Mouse (Mus musculus) midbrain, embryonic 16.5 days (tissue): ENCODE measurements around the gene Gm4792. TPM values are rescaled to one million over a fixed set of nuclear protein-coding genes. Genes with fewer than 3 reads are reported as not detected.

ENCODE experiments used
- ATAC-seq: fragments of 200-750 bp; cut with Nextera tagmentation; 2 replicates; pipeline ENCODE4 v1.8.0; 2017; ENCODE audit warnings: moderate TSS enrichment
- H3K27ac ChIP-seq: fragments of 300-500 bp; sonication (generic); 2 replicates; pipeline ENCODE4 v1.5.1; 2014; ENCODE audit warnings: mild to moderate bottlenecking, low read length, mixed read lengths
- H3K27me3 ChIP-seq: fragments of 300-500 bp; sonication (generic); 2 replicates; pipeline ENCODE4 v1.6.1; 2014; ENCODE audit warnings: low read depth, low read length, mixed read lengths; ENCODE audit not compliant: control insufficient read depth, insufficient read depth
- H3K36me3 ChIP-seq: fragments of 300-500 bp; sonication (generic); 2 replicates; pipeline ENCODE4 v1.6.1; 2014; ENCODE audit warnings: mild to moderate bottlenecking, low read length, moderate library complexity, mixed read lengths; ENCODE audit not compliant: control insufficient read depth, insufficient read depth
- H3K4me1 ChIP-seq: fragments of 300-500 bp; sonication (generic); 2 replicates; pipeline ENCODE4 v1.6.1; 2014; ENCODE audit warnings: mild to moderate bottlenecking, low read length, mixed read lengths; ENCODE audit not compliant: control insufficient read depth, insufficient read depth
- H3K4me2 ChIP-seq: fragments of 300-500 bp; sonication (generic); 2 replicates; pipeline ENCODE4 v1.6.1; 2014; ENCODE audit warnings: mild to moderate bottlenecking, low read length, mixed read lengths
- H3K4me3 ChIP-seq: fragments of 300-500 bp; sonication (generic); 2 replicates; pipeline ENCODE4 v1.5.1; 2014; ENCODE audit warnings: low read depth, mild to moderate bottlenecking, low read length, moderate library complexity, mixed read lengths
- H3K9ac ChIP-seq: fragments of 300-500 bp; sonication (generic); 2 replicates; pipeline ENCODE4 v1.6.1; 2014; ENCODE audit warnings: low read depth, low read length, mixed read lengths
- H3K9me3 ChIP-seq: fragments of 300-500 bp; sonication (generic); replicated peaks from 2 replicates; pipeline ENCODE4 v1.6.1; 2014; ENCODE audit warnings: mild to moderate bottlenecking, low read length, mixed read lengths; ENCODE audit not compliant: control insufficient read depth, poor library complexity, severe bottlenecking
- WGBS: fragments of 180-500 bp; shearing (Covaris S2); extraction: QIAGEN DNeasy Blood & Tissue Kit; methylation state at CpG from one replicate; pipeline ENCODE4 v1.1.7; 2014; 5-methylcytosine and 5-hydroxymethylcytosine counted together
- polyA plus RNA-seq: library from polyadenylated mRNA; unstranded; fragments of >200 nt; fragmentation: Nextera tagmentation; extraction: Ambion mirVana; gene quantifications from 2 replicates; pipeline ENCODE4 v1.2.1, GENCODE M21; 2015

The Gm4792 gene
- polyA plus RNA-seq, 1 experiment from 2014 or later = 0.74 TPM

- 58% methylated on average over 6 of the region's 6 CpGs for WGBS
- no peaks in the 10 kb centered on the region for H3K4me1 ChIP-seq
- no peak for ATAC-seq
These were observed 42.8 kb downstream of the Gm4792 start for GRCm38 (mm10) chr10:94255744-94256143.

DNA sequence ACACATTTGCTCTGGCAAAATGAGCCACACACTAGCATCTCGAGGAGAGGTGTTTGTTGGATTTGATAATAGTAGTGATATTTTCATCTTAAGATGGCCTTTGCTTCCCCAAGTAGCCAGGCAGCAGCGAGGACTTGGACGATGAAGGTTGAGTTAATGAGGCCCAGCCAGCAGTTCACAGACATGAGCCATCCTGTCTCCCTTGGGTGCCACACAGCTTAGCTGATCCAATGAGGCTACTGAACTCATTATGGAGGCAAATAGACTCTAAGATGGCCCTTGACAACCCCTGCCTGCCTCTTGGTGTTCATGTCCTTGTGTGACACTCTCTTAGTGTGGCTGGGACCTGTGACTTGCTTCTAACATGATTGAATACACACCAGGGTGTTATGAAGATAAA, 43.7 kb downstream of the Gm4792 start:
- 84% methylated on average over 3 of the region's 3 CpGs for WGBS

More at GRCm38 (mm10) chr10:94255744-94256143, 42.8 kb downstream of the Gm4792 start:
- no peak overlapping the region for H3K4me2 ChIP-seq
- H3K27ac ChIP-seq = no peak overlapping the region
- H3K4me3 ChIP-seq = no peak overlapping the region
- no peaks in the 10 kb centered on the region for H3K36me3 ChIP-seq
- no peak overlapping the region for H3K9ac ChIP-seq
- no peaks in the 10 kb centered on the region for H3K9me3 ChIP-seq
- H3K27me3 ChIP-seq = no peaks in the 10 kb centered on the region

GRCm38 (mm10) chr10:94253260-94253807, 45.2 kb downstream of the Gm4792 start:
- H3K4me3 ChIP-seq = no peak overlapping the region
- H3K4me2 ChIP-seq = no peak overlapping the region
- no peaks in the 10 kb centered on the region for H3K27me3 ChIP-seq
- 64% methylated on average over 17 of the region's 17 CpGs for WGBS
- no peak overlapping the region for H3K27ac ChIP-seq
- H3K4me1 ChIP-seq = peaks cover 13% of the 10 kb centered on the region
- no peak for ATAC-seq
- no peaks in the 10 kb centered on the region for H3K36me3 ChIP-seq
- no peak overlapping the region for H3K9ac ChIP-seq
- no peaks in the 10 kb centered on the region for H3K9me3 ChIP-seq

More for the DNA sequence above, 43.7 kb downstream of the Gm4792 start:
- Histone ChIP-seq H3K9ac (no peak overlapping the region), H3K9me3 (no peaks in the 10 kb centered on the region), H3K4me3 (no peak overlapping the region), H3K27me3 (no peaks in the 10 kb centered on the region), H3K36me3 (no peaks in the 10 kb centered on the region), H3K4me1 (peaks cover 4% of the 10 kb centered on the region), H3K4me2 (no peak overlapping the region), H3K27ac (no peak overlapping the region)
- ATAC-seq = no peak

GRCm38 (mm10) chr10:94249575-94250456, 48.7 kb downstream of the Gm4792 start:
- H3K36me3 ChIP-seq = no peaks in the 10 kb centered on the region
- H3K27me3 ChIP-seq = no peaks in the 10 kb centered on the region
- peak; percentile 84 for ATAC-seq
- peak overlapping the region; percentile 46 for H3K4me2 ChIP-seq
- H3K4me3 ChIP-seq = peak overlapping the region; percentile 6; the same call in 1 of the 2 replicates
- H3K9ac ChIP-seq = peak overlapping the region; percentile 5; the same call in 1 of the 2 replicates
- H3K27ac ChIP-seq = peak overlapping the region; percentile 31; the same call in 1 of the 2 replicates
- peaks cover 13% of the 10 kb centered on the region for H3K4me1 ChIP-seq
- WGBS = 33% methylated on average over 22 of the region's 22 CpGs
- no peaks in the 10 kb centered on the region for H3K9me3 ChIP-seq

GRCm38 (mm10) chr10:94247748-94248349, 50.7 kb downstream of the Gm4792 start:
- H3K4me3 ChIP-seq = no peak overlapping the region
- H3K9ac ChIP-seq = no peak overlapping the region
- WGBS = 92% methylated on average over 7 of the region's 7 CpGs
- H3K4me1 ChIP-seq = peaks cover 13% of the 10 kb centered on the region
- H3K36me3 ChIP-seq = no peaks in the 10 kb centered on the region
- H3K27me3 ChIP-seq = no peaks in the 10 kb centered on the region
- H3K9me3 ChIP-seq = no peaks in the 10 kb centered on the region
- H3K27ac ChIP-seq = no peak overlapping the region
- no peak overlapping the region for H3K4me2 ChIP-seq
- no peak for ATAC-seq

Other genes with a start within 250 kb of the Gm4792 start
- 8.0 and 9.3 TPM in 2 replicates for gene Nr2c1, start 150.7 kb downstream of the Gm4792 start, polyA plus RNA-seq
- 291 and 304 TPM in 2 replicates for gene Ndufa12, start 100.0 kb downstream of the Gm4792 start, polyA plus RNA-seq
- 16.4 and 16.8 TPM in 2 replicates for gene Tmcc3, start 13.2 kb upstream of the Gm4792 start, polyA plus RNA-seq